Mouse (Mus musculus): ENCODE measurements at regions not wholly inside any gene's neighbourhood (a gene's known extent, or its start where the extent isn't known, plus 50 kb on each side); places are given as distances from the start of the nearest gene placed in this dataset.

- TF ChIP-seq ZNF384 (IDR thresholded peaks at IDR 0.05; ENCODE audit: low read depth, low read length) (no peak), CHD2 (IDR thresholded peaks at IDR 0.05; ENCODE audit: low read depth, low read length) (no peak), HCFC1 (IDR thresholded peaks at IDR 0.05; ENCODE audit: borderline replicate concordance, insufficient read depth, low read length) (no peak)
These were observed 80.8 kb downstream of the Gpr85 start for GRCm38 (mm10) chr6:13758946-13759345.
